Mouse (Mus musculus) stomach, adult 2 months (tissue): ENCODE data around the gene Ncr1. TPM values are rescaled to one million over a fixed set of nuclear protein-coding genes. Genes with fewer than 3 reads are reported as not detected.

Experiments used
- polyA plus RNA-seq: library from polyadenylated mRNA; depleted of rRNA; stranded (reverse); fragments of >200 nt; gene quantifications from 2 replicates; pipeline ENCODE4 v1.2.3, GENCODE M21; 2012; rRNA removed

Gene Ncr1
- polyA plus RNA-seq, result 0.08 TPM in 1 of 2 replicates, not detected in the other

GRCm38 (mm10) chr7:4337509-4337908, at the start of gene Ncr1:
Gene Ncr1, plus strand, starts transcription at chr7:4337724.

Other genes starting within 250 kb of the Ncr1 start
- 15.0 and 19.9 TPM in 2 replicates for gene Ttyh1, start 218.3 kb upstream of the Ncr1 start, polyA plus RNA-seq
- gene Leng8, start 200.7 kb upstream of the Ncr1 start, polyA plus RNA-seq, result 169 and 258 TPM in 2 replicates
- 9.5 and 17.9 TPM in 2 replicates for gene Leng9, start 187.3 kb upstream of the Ncr1 start, polyA plus RNA-seq
- 218 and 343 TPM in 2 replicates for gene Cdc42ep5, start 172.9 kb upstream of the Ncr1 start, polyA plus RNA-seq
- 0.05 and 0.17 TPM in 2 replicates for gene Lilra5, start 100.0 kb upstream of the Ncr1 start, polyA plus RNA-seq
- not detected in 2 replicates for gene Gp6, start 60.0 kb downstream of the Ncr1 start, polyA plus RNA-seq
- 12.7 and 16.0 TPM in 2 replicates for gene Rdh13, start 107.9 kb downstream of the Ncr1 start, polyA plus RNA-seq
- 26.8 and 36.5 TPM in 2 replicates for gene Eps8l1, start 123.0 kb downstream of the Ncr1 start, polyA plus RNA-seq
- 50.5 and 87.0 TPM in 2 replicates for gene Ppp1r12c, start 164.0 kb downstream of the Ncr1 start, polyA plus RNA-seq
- gene Tnnt1, start 178.7 kb downstream of the Ncr1 start, polyA plus RNA-seq, result 0.67 and 1.7 TPM in 2 replicates
- 323 and 819 TPM in 2 replicates for gene Tnni3, start 186.5 kb downstream of the Ncr1 start, polyA plus RNA-seq
- 2.5 and 2.6 TPM in 2 replicates for gene Dnaaf3, start 194.7 kb downstream of the Ncr1 start, polyA plus RNA-seq
- gene Syt5, start 209.8 kb downstream of the Ncr1 start, polyA plus RNA-seq, result 3.7 and 3.8 TPM in 2 replicates